Mouse (Mus musculus): ENCODE results near the gene Srd5a3.

- TF ChIP-seq CTCF (IDR thresholded peaks at IDR 0.05; ENCODE audit: borderline replicate concordance, insufficient read depth, low read length) (no peak), POLR2A (IDR thresholded peaks at IDR 0.05; ENCODE audit: low read depth, low read length) (no peak)
Measured at GRCm38 (mm10) chr5:76137586-76137985, 2.5 kb upstream of the Srd5a3 start.

All from embryonic fibroblast, embryonic 13.5 days (primary cell).